Mouse (Mus musculus): Measurements from ENCODE around the gene Adamtsl3. TPM values are rescaled to one million over a fixed set of nuclear protein-coding genes. Genes with fewer than 3 reads are reported as not detected.
A peak's percentile ranks its signal among the peaks of the same experiment; 100 is the strongest.

The Adamtsl3 gene
- total and polyA plus RNA-seq, 2 experiments from 2014 or later, result 1.00 to 4.1 TPM

- no peaks in the 10 kb centered on the region for H3K27me3 ChIP-seq (ENCODE audit: control insufficient read depth, insufficient read depth, low read length)
- H3K9me3 ChIP-seq (replicated peaks; ENCODE audit: control insufficient read depth, low read length), result no peaks in the 10 kb centered on the region
- no peak overlapping the region for H3K27ac ChIP-seq (ENCODE audit: low read depth)
- H3K9ac ChIP-seq (replicated peaks; ENCODE audit: low read depth, low read length), result no peak overlapping the region
- H3K4me3 ChIP-seq (ENCODE audit: low read depth, low read length), result no peak overlapping the region
- ATAC-seq (ENCODE audit: insufficient read depth, low read depth) (no peak), DNase-seq (ENCODE audit: low spot score) (no peak)
- 81% methylated on average over 2 of the region's 2 CpGs for WGBS
- H3K4me1 ChIP-seq (ENCODE audit: control insufficient read depth, insufficient read depth), result no peaks in the 10 kb centered on the region
- no peaks in the 10 kb centered on the region for H3K36me3 ChIP-seq (replicated peaks; ENCODE audit: control insufficient read depth, insufficient read depth, low read length)
- H3K4me2 ChIP-seq (ENCODE audit: low read depth, low read length), result no peak overlapping the region
- TF ChIP-seq EP300 (IDR thresholded peaks at IDR 0.05; ENCODE audit: low read depth) (no peak), CTCF (IDR thresholded peaks at IDR 0.05; ENCODE audit: low read depth) (no peak)
Measured at GRCm38 (mm10) chr7:82433226-82433625, 97.7 kb downstream of the Adamtsl3 start.

- 22% methylated on average over 2 of the region's 2 CpGs for WGBS
- Histone ChIP-seq H3K4me3 (ENCODE audit: low read depth, low read length) (no peak overlapping the region), H3K9ac (replicated peaks; ENCODE audit: low read depth, low read length) (no peak overlapping the region), H3K4me1 (ENCODE audit: control insufficient read depth, insufficient read depth) (no peaks in the 10 kb centered on the region), H3K36me3 (replicated peaks; ENCODE audit: control insufficient read depth, insufficient read depth, low read length) (no peaks in the 10 kb centered on the region), H3K4me2 (ENCODE audit: low read depth, low read length) (no peak overlapping the region), H3K27me3 (ENCODE audit: control insufficient read depth, insufficient read depth, low read length) (no peaks in the 10 kb centered on the region), H3K27ac (ENCODE audit: low read depth) (no peak overlapping the region), H3K9me3 (replicated peaks; ENCODE audit: control insufficient read depth, low read length) (no peaks in the 10 kb centered on the region)
- no peak for ATAC-seq (ENCODE audit: insufficient read depth, low read depth)
- TF ChIP-seq CTCF (IDR thresholded peaks at IDR 0.05; ENCODE audit: low read depth) (no peak), EP300 (IDR thresholded peaks at IDR 0.05; ENCODE audit: low read depth) (no peak)
- peak; percentile 16 for DNase-seq (ENCODE audit: low spot score)
Measured at GRCm38 (mm10) chr7:82458376-82458775, 122.9 kb downstream of the Adamtsl3 start.

GRCm38 (mm10) chr7:82462921-82463523 lies 127.5 kb downstream of the Adamtsl3 start:
- Histone ChIP-seq H3K27me3 (ENCODE audit: control insufficient read depth, insufficient read depth, low read length) (no peaks in the 10 kb centered on the region), H3K27ac (ENCODE audit: low read depth) (no peak overlapping the region), H3K4me2 (ENCODE audit: low read depth, low read length) (no peak overlapping the region), H3K9me3 (replicated peaks; ENCODE audit: control insufficient read depth, low read length) (no peaks in the 10 kb centered on the region), H3K4me1 (ENCODE audit: control insufficient read depth, insufficient read depth) (no peaks in the 10 kb centered on the region), H3K4me3 (ENCODE audit: low read depth, low read length) (no peak overlapping the region), H3K9ac (replicated peaks; ENCODE audit: low read depth, low read length) (no peak overlapping the region), H3K36me3 (replicated peaks; ENCODE audit: control insufficient read depth, insufficient read depth, low read length) (no peaks in the 10 kb centered on the region)
- DNase-seq (ENCODE audit: low spot score), result no peak
- WGBS, result 79% methylated on average over 10 of the region's 10 CpGs
- no peak for ATAC-seq (ENCODE audit: insufficient read depth, low read depth)
- TF ChIP-seq EP300 (IDR thresholded peaks at IDR 0.05; ENCODE audit: low read depth), result no peak

- 67% methylated on average over 2 of the region's 2 CpGs for WGBS
- no peak overlapping the region for H3K27ac ChIP-seq (ENCODE audit: low read depth)
- H3K4me2 ChIP-seq (ENCODE audit: low read depth, low read length), result no peak overlapping the region
- no peaks in the 10 kb centered on the region for H3K36me3 ChIP-seq (replicated peaks; ENCODE audit: control insufficient read depth, insufficient read depth, low read length)
- H3K27me3 ChIP-seq (ENCODE audit: control insufficient read depth, insufficient read depth, low read length), result no peaks in the 10 kb centered on the region
- H3K4me3 ChIP-seq (ENCODE audit: low read depth, low read length), result no peak overlapping the region
- H3K9me3 ChIP-seq (replicated peaks; ENCODE audit: control insufficient read depth, low read length), result no peaks in the 10 kb centered on the region
- ATAC-seq (ENCODE audit: insufficient read depth, low read depth), result no peak
- H3K4me1 ChIP-seq (ENCODE audit: control insufficient read depth, insufficient read depth), result no peaks in the 10 kb centered on the region
- no peak for DNase-seq (ENCODE audit: low spot score)
- TF ChIP-seq CTCF (IDR thresholded peaks at IDR 0.05; ENCODE audit: low read depth) (no peak), EP300 (IDR thresholded peaks at IDR 0.05; ENCODE audit: low read depth) (no peak)
- H3K9ac ChIP-seq (replicated peaks; ENCODE audit: low read depth, low read length), result no peak overlapping the region
Measured at GRCm38 (mm10) chr7:82464364-82464763, 128.9 kb downstream of the Adamtsl3 start.

- TF ChIP-seq EP300 (IDR thresholded peaks at IDR 0.05; ENCODE audit: low read depth) (no peak), CTCF (IDR thresholded peaks at IDR 0.05; ENCODE audit: low read depth) (no peak)
- ATAC-seq (ENCODE audit: insufficient read depth, low read depth) (no peak), DNase-seq (ENCODE audit: low spot score) (no peak)
- Histone ChIP-seq H3K36me3 (replicated peaks; ENCODE audit: control insufficient read depth, insufficient read depth, low read length) (no peaks in the 10 kb centered on the region), H3K4me2 (ENCODE audit: low read depth, low read length) (no peak overlapping the region), H3K27ac (ENCODE audit: low read depth) (no peak overlapping the region), H3K4me3 (ENCODE audit: low read depth, low read length) (no peak overlapping the region), H3K27me3 (ENCODE audit: control insufficient read depth, insufficient read depth, low read length) (no peaks in the 10 kb centered on the region), H3K9ac (replicated peaks; ENCODE audit: low read depth, low read length) (no peak overlapping the region), H3K9me3 (replicated peaks; ENCODE audit: control insufficient read depth, low read length) (no peaks in the 10 kb centered on the region), H3K4me1 (ENCODE audit: control insufficient read depth, insufficient read depth) (no peaks in the 10 kb centered on the region)
- 73% methylated on average over 6 of the region's 6 CpGs for WGBS
Measured at GRCm38 (mm10) chr7:82465437-82465836, 129.9 kb downstream of the Adamtsl3 start.
